ENCODE assay signal across 9 mouse cellular contexts in the genomic region with DNA sequence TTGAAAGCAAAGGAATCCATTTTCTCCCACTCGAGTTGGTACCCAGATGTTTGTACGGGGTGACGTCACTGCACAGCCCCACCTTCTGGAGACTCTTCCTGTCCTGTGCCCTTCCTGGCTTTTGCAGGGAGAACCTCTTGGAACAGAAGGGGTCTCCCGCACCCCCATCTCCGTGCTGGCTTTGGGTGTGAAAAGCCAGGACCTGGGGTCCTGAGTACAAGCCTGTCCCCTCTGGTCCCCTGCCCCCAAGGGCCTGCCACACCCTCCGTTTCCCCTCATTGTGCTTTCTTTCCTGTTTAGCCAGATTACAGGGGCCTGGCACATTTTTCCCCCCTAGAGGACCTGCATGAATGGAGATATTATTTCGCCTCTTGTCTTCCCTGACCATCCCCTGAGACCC. TPM values are rescaled to one million over a fixed set of nuclear protein-coding genes. Genes with fewer than 3 reads are reported as not detected.
DNase-seq lines count a peak whose midpoint lies in the region; ATAC-seq lines count a peak whose summit lies in the region.
"Had no signal": no experiment of that assay in that cellular context is flagged by ENCODE, and none has a peak within 500 bp of the region (broad histone marks: within the 10 kb centered on the region; RNA-seq: fewer than 3 reads in every experiment).

No protein-coding gene starts in this region.

- H3K27me3 ChIP-seq in hindbrain, embryonic 11.5 days (ENCODE audit: control insufficient read depth, insufficient read depth, low read length), result no peaks in the 10 kb centered on the region
- H3K27me3 ChIP-seq in limb, embryonic 13.5 days, result no peaks in the 10 kb centered on the region
- H3K27me3 ChIP-seq in neural tube, embryonic 14.5 days (ENCODE audit: control insufficient read depth, insufficient read depth, low read length), result no peaks in the 10 kb centered on the region

- peak; percentile 19 for DNase-seq in gastrocnemius, postnatal 14 days
- DNase-seq in gastrocnemius, postnatal 4 days (ENCODE audit: low spot score in 2 of 2), result no peak
- no peak for DNase-seq in hindbrain, embryonic 11.5 days (ENCODE audit: low spot score)
- DNase-seq in right cerebral cortex, postnatal 4 days, result no peak

- no peak for ATAC-seq in hindbrain, embryonic 11.5 days (ENCODE audit: low FRiP score)
- ATAC-seq in limb, embryonic 13.5 days (ENCODE audit: low FRiP score, low read depth), result no peak
- no peak for ATAC-seq in neural tube, embryonic 14.5 days (ENCODE audit: low read depth)
- no peak for ATAC-seq in megakaryocyte progenitor cell, adult 5-6 weeks (replicated peaks; ENCODE audit: poor library complexity)
- ATAC-seq in monocyte, adult 5-6 weeks (replicated peaks; ENCODE audit: insufficient number of reproducible peaks, low FRiP score, low TSS enrichment, poor library complexity, severe bottlenecking), result no peak

- 52% methylated on average over 7 of the region's 7 CpGs for WGBS in hindbrain, embryonic 11.5 days
- 29% methylated on average over 7 of the region's 7 CpGs for WGBS in limb, embryonic 13.5 days
- 63% methylated on average over 7 of the region's 7 CpGs for WGBS in neural tube, embryonic 14.5 days

- no peaks in the 10 kb centered on the region for H3K9me3 ChIP-seq in hindbrain, embryonic 11.5 days (ENCODE audit: control insufficient read depth, low read length)
- H3K9me3 ChIP-seq in limb, embryonic 13.5 days, result no peaks in the 10 kb centered on the region
- no peaks in the 10 kb centered on the region for H3K9me3 ChIP-seq in neural tube, embryonic 14.5 days (ENCODE audit: control insufficient read depth, low read length)

- H3K4me2 ChIP-seq in hindbrain, embryonic 11.5 days (replicated peaks; ENCODE audit: low read depth, low read length), result no peak overlapping the region
- H3K4me2 ChIP-seq in limb, embryonic 13.5 days (replicated peaks), result peak overlapping the region; percentile 43
- H3K4me2 ChIP-seq in neural tube, embryonic 14.5 days (ENCODE audit: low read depth, low read length), result no peak overlapping the region

- no peak overlapping the region for H3K9ac ChIP-seq in hindbrain, embryonic 11.5 days (ENCODE audit: low read depth, low read length)
- peak overlapping the region; percentile 58; the same call in 1 of the 2 replicates for H3K9ac ChIP-seq in limb, embryonic 13.5 days
- H3K9ac ChIP-seq in neural tube, embryonic 14.5 days (replicated peaks; ENCODE audit: low read depth, low read length), result no peak overlapping the region

- H3K36me3 ChIP-seq in hindbrain, embryonic 11.5 days (ENCODE audit: control insufficient read depth, insufficient read depth, low read length), result no peaks in the 10 kb centered on the region
- H3K36me3 ChIP-seq in limb, embryonic 13.5 days, result peaks cover 27% of the 10 kb centered on the region
- no peaks in the 10 kb centered on the region for H3K36me3 ChIP-seq in neural tube, embryonic 14.5 days (ENCODE audit: control insufficient read depth, insufficient read depth, low read length)

- H3K4me1 ChIP-seq in hindbrain, embryonic 11.5 days (replicated peaks; ENCODE audit: control insufficient read depth, insufficient read depth, low read length), result no peaks in the 10 kb centered on the region
- H3K4me1 ChIP-seq in limb, embryonic 13.5 days, result peaks cover 45% of the 10 kb centered on the region
- H3K4me1 ChIP-seq in neural tube, embryonic 14.5 days (ENCODE audit: control insufficient read depth, insufficient read depth, low read length), result peaks cover 17% of the 10 kb centered on the region; the same call in 1 of the 2 replicates

- no peak overlapping the region for H3K4me3 ChIP-seq in hindbrain, embryonic 11.5 days (ENCODE audit: low read depth, low read length)
- no peak overlapping the region for H3K4me3 ChIP-seq in limb, embryonic 13.5 days
- H3K4me3 ChIP-seq in neural tube, embryonic 14.5 days (ENCODE audit: low read depth, low read length), result no peak overlapping the region
- H3K4me3 ChIP-seq: myocyte had no signal

- H3K27ac ChIP-seq in hindbrain, embryonic 11.5 days (ENCODE audit: low read depth, low read length), result peak overlapping the region; percentile 51; the same call in 1 of the 2 replicates
- H3K27ac ChIP-seq in limb, embryonic 13.5 days, result peak overlapping the region; percentile 81
- H3K27ac ChIP-seq in neural tube, embryonic 14.5 days (ENCODE audit: low read depth, low read length), result peak overlapping the region; percentile 60; the same call in 1 of the 2 replicates

- intact Hi-C loops in gastrocnemius, postnatal 14 days (cut with DNase I; ENCODE audit: low total_unique reads), result no loop called here

RNA-seq across cellular contexts. Expression of a gene that starts 58.0 kb away (rescaled TPM):
- total RNA-seq in gastrocnemius, postnatal 14 days (2021), result 10 to 100 TPM; 50.0 to 57.7 TPM
- 10 to 100 TPM; 64.1 to 73.4 TPM for total RNA-seq in gastrocnemius, postnatal 4 days (2021)
- 25.1 and 29.2 TPM in 2 replicates for polyA plus RNA-seq in hindbrain, embryonic 11.5 days (2014; fragmentation: Nextera tagmentation; extraction: Ambion mirVana)
- polyA plus RNA-seq in limb, embryonic 13.5 days (2015; fragmentation: Nextera tagmentation; extraction: Ambion mirVana), result 29.2 and 31.4 TPM in 2 replicates
- polyA plus RNA-seq in neural tube, embryonic 14.5 days (2014; fragmentation: Nextera tagmentation; extraction: Ambion mirVana), result 24.9 and 31.3 TPM in 2 replicates
- 6.2 and 7.3 TPM in 2 replicates for total RNA-seq in megakaryocyte progenitor cell, adult 5-6 weeks (2015)
- 2.9 and 3.2 TPM in 2 replicates for total RNA-seq in megakaryocyte progenitor cell, adult 5-6 weeks (2017)
- total RNA-seq in monocyte, adult 5-6 weeks (2017), result 7.1 to 11.7 TPM (median 9.6 TPM) in 3 replicates
